Mouse (Mus musculus) cortical plate, adult 2 months (tissue): ENCODE results near the gene Ubap1.

Source experiments
- CTCF ChIP-seq: fragments of 200-500 bp; IDR thresholded peaks from 2 replicates; pipeline ENCODE4 v1.5.1; 2011; ENCODE audit warnings: mild to moderate bottlenecking, control low read depth, low read length; ENCODE audit not compliant: insufficient read depth; ENCODE audit errors: extremely low read depth
- POLR2A ChIP-seq: fragments of 200-500 bp; IDR thresholded peaks from 2 replicates; pipeline ENCODE4 v1.6.1; 2011; ENCODE audit warnings: mild to moderate bottlenecking, low read length, control low read depth; ENCODE audit not compliant: insufficient read depth; ENCODE audit errors: extremely low read depth

DNA sequence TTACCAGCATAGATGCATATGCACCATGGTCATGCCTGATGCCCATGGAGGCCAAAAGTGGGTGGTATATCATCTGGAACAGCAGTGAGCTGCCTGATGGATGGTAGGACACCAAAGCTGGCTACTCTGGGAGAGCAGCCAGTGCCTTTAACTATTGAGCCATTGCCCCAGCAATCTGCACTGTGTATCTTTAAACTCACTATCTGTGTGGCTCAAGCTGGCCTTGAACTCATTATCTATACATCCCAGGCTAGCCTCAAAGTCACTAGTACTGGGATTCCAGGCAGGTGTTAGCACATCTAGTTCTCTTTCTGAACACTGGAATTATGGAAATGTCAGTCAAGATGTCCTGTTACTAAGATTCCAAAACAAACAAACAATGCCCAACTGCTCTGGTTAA, 12.2 kb upstream of the Ubap1 start:
- TF ChIP-seq CTCF (no peak), POLR2A (no peak)
